Mouse (Mus musculus) cortical plate, adult 2 months (tissue): ENCODE measurements around the gene Zdhhc14.

Experiments used
- CTCF ChIP-seq: fragments of 200-500 bp; IDR thresholded peaks from 2 replicates; pipeline ENCODE4 v1.5.1; 2011; ENCODE audit warnings: mild to moderate bottlenecking, control low read depth, low read length; ENCODE audit not compliant: insufficient read depth; ENCODE audit errors: extremely low read depth
- POLR2A ChIP-seq: fragments of 200-500 bp; IDR thresholded peaks from 2 replicates; pipeline ENCODE4 v1.6.1; 2011; ENCODE audit warnings: mild to moderate bottlenecking, low read length, control low read depth; ENCODE audit not compliant: insufficient read depth; ENCODE audit errors: extremely low read depth

DNA sequence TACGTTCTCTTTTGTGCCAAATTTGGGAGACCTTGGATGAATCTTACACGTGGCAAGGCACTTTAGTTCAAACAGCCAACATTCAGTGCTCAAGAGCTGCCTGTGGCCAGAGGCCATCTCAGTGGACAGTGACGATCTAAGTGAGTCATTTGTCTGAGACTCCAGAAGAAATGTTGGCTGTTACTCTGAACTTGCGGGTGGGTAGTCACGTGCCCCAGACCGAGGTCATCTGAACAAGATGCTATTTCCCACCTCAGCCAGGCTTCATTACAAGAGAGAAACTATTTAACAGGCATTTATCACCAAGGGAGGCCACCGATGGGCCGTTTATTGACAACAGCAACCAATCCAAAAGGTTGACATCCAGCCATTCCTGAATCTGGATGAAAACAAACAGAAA lies 174.3 kb downstream of the Zdhhc14 start:
- TF ChIP-seq CTCF, result no peak
- TF ChIP-seq POLR2A, result no peak
